Mouse (Mus musculus): Measurements from ENCODE around the gene Sod2.

DNA sequence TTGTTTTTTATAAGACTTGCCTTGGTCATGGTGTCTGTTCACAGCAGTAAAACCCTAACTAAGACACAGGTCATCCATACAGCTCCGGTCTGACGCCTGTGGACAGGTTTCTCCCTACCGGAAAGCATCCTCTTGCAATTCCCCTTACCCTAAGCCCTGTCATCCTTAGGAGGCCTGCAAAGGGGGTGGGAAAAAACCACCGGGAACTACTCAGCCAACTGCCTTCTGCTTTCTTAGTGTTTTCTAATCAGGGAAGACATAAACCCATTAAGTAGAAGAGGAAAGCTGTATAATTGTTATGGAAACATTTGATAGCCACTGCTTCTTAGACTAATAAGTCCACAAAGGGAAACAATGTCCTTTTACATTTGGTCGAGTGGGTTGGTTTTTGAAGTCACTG lies 338 bp downstream of the Sod2 start:
- TF ChIP-seq CTCF (IDR thresholded peaks at IDR 0.05; ENCODE audit: control insufficient read depth, insufficient read depth, insufficient read length) (no peak), MYOG (IDR thresholded peaks at IDR 0.05; ENCODE audit: control insufficient read depth, extremely low read depth, insufficient read length) (no peak), USF1 (IDR thresholded peaks at IDR 0.05; ENCODE audit: low read depth) (no peak), FOSL1 (IDR thresholded peaks at IDR 0.05; ENCODE audit: insufficient read depth, low read length, poor library complexity, severe bottlenecking) (no peak)

All from C2C12 (cell line).